Mouse (Mus musculus) heart, postnatal 25 days (tissue): ENCODE results near the gene Slc16a11. TPM values are rescaled to one million over a fixed set of nuclear protein-coding genes. Genes with fewer than 3 reads are reported as not detected.

Source experiments
- DNase-seq: peaks from one replicate; pipeline ENCODE4 v3.0.0; 2022; ENCODE audit warnings: low spot score
- intact Hi-C: fragments of 180-260 bp; cut with DNase I; formaldehyde crosslinking; loops from one replicate; pipeline ENCODE4 v1.15.1; 2025
- microRNA-seq: library from miRNA; unstranded; fragments of <30 nt; microRNA quantifications from one replicate; pipeline ENCODE4 v1.2.0, GENCODE M21; 2022
- total RNA-seq, 2 experiments: library from RNA; stranded (reverse); gene quantifications; 2 replicates each; pipeline ENCODE4 v1.2.3; 2021

The Slc16a11 gene
- total RNA-seq, 2 experiments from 2014 or later: 0.45 TPM; not detected in 1

DNA sequence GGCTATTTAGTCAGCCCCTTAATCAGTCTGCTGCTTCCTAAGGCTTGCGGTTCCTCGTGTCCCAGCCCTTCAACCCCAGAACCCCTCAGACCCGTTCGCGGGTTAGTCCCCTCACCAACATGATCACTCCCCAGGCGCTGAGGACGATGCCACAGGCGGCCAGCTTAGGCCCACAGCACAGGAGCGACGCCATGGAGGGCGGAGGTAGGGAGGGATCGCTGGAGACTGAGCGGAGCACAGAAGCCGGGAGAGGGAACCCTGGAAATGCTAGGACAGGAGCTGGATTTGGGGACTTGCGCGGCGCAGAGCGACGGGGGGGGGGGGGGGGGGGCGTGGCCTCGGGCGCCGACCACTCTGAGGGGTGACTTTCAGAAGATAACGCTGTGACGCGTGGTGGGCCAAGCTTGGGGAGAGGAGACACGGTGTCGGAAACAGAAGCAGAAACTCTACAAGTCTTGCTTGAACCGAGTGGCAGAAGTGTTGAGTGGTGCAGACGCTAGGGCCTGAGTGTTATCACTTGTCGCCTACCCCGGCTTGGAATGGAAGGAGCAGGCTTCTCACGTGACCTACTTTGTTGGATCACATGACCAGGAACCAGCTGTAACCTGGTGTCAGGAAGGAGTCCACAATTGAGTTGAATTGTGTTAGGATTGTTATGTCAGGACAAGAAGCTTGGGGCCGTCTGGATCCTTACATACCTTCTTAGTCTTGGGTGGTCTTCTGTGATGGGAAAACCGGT lies 27.2 kb downstream of the Slc16a11 start, which contains the start of the genes Gm21988 and Rnasek:
TSS of gene Gm21988 (minus strand) at position 290 of the 739 bp plus-strand sequence.
TSS of gene Rnasek (minus strand) at position 302 of the 739 bp plus-strand sequence.
- intact Hi-C loops: no loop called here
- peak; percentile 72 for DNase-seq

DNA sequence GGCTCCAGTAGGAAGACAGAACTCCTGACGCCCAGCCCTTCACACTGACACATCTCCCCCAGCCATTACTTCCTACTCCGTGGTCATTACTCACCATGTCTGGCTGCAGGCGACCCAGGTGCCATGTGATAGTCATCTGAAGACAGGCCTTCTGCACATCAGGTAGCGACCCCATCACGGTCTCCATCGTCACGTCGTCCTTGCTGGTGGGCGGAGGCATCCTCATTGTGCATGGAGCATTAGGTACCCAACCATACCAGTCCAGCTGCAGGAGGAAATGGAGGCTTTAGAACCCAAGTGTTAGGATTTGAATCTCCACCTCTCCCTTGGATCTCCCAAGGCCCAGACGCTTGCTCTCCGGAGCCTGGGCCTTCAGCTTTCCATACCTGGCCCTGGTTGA lies 30.0 kb downstream of the Slc16a11 start:
- no peak for DNase-seq
- intact Hi-C loops: no loop called here

DNA sequence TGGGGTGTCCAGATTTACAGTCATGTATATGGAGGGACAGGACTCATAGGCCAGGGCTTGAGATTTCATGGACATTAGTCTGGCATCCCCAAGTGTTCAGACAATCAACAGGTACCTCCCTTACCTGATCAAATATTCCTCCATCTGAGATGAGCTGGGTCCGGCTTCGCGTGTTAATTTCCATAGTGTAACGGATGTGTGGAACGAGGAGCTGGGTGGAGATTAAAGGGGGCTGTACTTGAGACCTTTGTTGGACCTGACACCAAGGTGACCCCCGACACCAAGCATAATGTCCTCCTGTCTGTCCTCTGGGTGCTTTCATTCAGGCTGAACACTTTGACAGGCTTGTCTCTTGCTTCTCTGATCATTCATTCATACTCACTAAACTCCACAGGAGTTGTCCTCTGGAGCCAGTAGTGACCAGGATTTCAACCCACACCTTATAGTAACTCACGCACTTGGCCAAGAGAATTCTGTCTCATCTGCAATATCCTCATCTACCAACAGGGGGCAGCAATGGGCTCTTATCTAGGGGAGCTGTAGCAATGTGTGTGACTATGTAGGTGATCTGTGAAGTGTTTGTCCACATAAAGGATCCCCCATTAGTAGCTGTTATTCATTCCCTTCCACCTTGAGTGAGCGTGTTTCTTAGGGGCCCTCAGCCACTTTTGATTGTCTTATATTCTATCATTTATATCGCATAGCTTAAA lies 34.7 kb downstream of the Slc16a11 start:
- intact Hi-C loops: no loop called here
- DNase-seq: no peak

GRCm38 (mm10) chr11:70250150-70250549 lies 37.6 kb downstream of the Slc16a11 start:
- intact Hi-C loops: no loop called here
- no peak for DNase-seq

DNA sequence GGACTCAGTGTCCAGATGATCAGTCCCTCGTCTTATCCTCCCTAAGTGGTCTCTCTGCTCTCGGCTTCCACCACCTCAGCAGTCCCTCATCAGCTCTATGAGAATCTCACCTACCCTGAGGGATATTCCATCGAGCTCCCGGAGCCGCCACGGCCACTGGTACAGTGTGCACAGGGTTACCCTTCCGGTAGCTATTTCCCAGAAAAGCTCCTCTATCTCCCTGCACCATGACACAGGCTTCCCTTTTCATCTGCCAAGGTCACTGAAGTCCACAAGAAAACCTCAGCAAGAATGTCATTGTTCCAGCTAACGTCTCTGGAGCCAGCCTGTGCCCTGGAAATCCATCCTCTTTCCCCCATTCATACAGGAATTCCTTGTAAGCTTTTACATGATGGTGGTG lies 39.3 kb downstream of the Slc16a11 start:
- DNase-seq: no peak
- intact Hi-C loops: no loop called here

GRCm38 (mm10) chr11:70254337-70254736 lies 41.8 kb downstream of the Slc16a11 start:
- no peak for DNase-seq
- intact Hi-C loops: no loop called here

GRCm38 (mm10) chr11:70254931-70255531 lies 42.5 kb downstream of the Slc16a11 start, which contains the start of gene Alox12:
Alox12 (minus strand) TSS chr11:70255353.
- DNase-seq: no peak
- intact Hi-C loops: loop anchor here (1.0 kb wide), 1 partner anchor 54 kb away; no protein-coding TSS in a partner anchor

- intact Hi-C loops: no loop called here
- DNase-seq: no peak
These were observed 46.5 kb downstream of the Slc16a11 start for GRCm38 (mm10) chr11:70259035-70259434.

GRCm38 (mm10) chr11:70265252-70265651 lies 52.7 kb downstream of the Slc16a11 start:
- DNase-seq: no peak

GRCm38 (mm10) chr11:70265819-70266218 lies 53.3 kb downstream of the Slc16a11 start:
- intact Hi-C loops: no loop called here

More at GRCm38 (mm10) chr11:70265252-70265651, 52.7 kb downstream of the Slc16a11 start:
- intact Hi-C loops: no loop called here

More at GRCm38 (mm10) chr11:70265819-70266218, 53.3 kb downstream of the Slc16a11 start:
- DNase-seq: no peak

Small RNA genes lying within 50 kb of the gene (microRNA-seq; reads per million reads assigned to microRNA genes)
- 2,067 reads per million, percentile 84 among the genes with 10 or more reads in this experiment for gene Mir195a
- gene Mir497: not detected
- not detected for gene Mir497b

Other genes with a start within 250 kb of the Slc16a11 start
- not detected for gene Cldn7, start 248.0 kb upstream of the Slc16a11 start, total RNA-seq
- 100 to 1,000 TPM; 149 to 180 TPM for gene Ctdnep1, start 231.6 kb upstream of the Slc16a11 start, total RNA-seq
- 10 to 100 TPM; 48.3 to 51.5 TPM for gene Elp5, start 230.2 kb upstream of the Slc16a11 start, total RNA-seq
- 100 to 1,000 TPM; 274 to 291 TPM for gene Gabarap, start 221.6 kb upstream of the Slc16a11 start, total RNA-seq
- gene Phf23, start 217.0 kb upstream of the Slc16a11 start, total RNA-seq: 10 to 100 TPM; 22.6 to 25.3 TPM
- gene Dvl2, start 212.2 kb upstream of the Slc16a11 start, total RNA-seq: 1 to 10 TPM; 3.9 to 5.2 TPM
- 1,000 to 10,000 TPM; 1,206 to 1,290 TPM for gene Acadvl, start 197.3 kb upstream of the Slc16a11 start, total RNA-seq
- gene Dlg4, start 195.8 kb upstream of the Slc16a11 start, total RNA-seq: 1 to 10 TPM; 6.6 to 8.1 TPM
- gene Asgr1, start 158.7 kb upstream of the Slc16a11 start, total RNA-seq: not detected
- not detected for gene Asgr2, start 120.1 kb upstream of the Slc16a11 start, total RNA-seq
- 1 to 10 TPM; 4.3 to 4.4 TPM for gene Mgl2, start 82.4 kb upstream of the Slc16a11 start, total RNA-seq
- gene Clec10a, start 56.6 kb upstream of the Slc16a11 start, total RNA-seq: 1 to 10 TPM; 2.0 to 2.3 TPM
- 1 to 10 TPM; 4.2 to 4.8 TPM for gene Slc16a13, start 8.3 kb downstream of the Slc16a11 start, total RNA-seq
- gene Bcl6b, start 17.0 kb downstream of the Slc16a11 start, total RNA-seq: 10 to 100 TPM; 20.0 to 22.3 TPM
- 10 to 100 TPM; 31.4 to 36.7 TPM for gene 0610010K14Rik, start 25.2 kb downstream of the Slc16a11 start, total RNA-seq
- gene Gm21988, start 27.1 kb downstream of the Slc16a11 start, total RNA-seq: 1 to 10 TPM; 2.1 to 2.3 TPM
- gene Rnasek, start 27.1 kb downstream of the Slc16a11 start, total RNA-seq: 100 to 1,000 TPM in 1 of 2 experiments, 10 to 100 TPM in 1; 87.9 to 103 TPM
- 1 to 10 TPM; 3.1 to 3.7 TPM for gene Alox12, start 42.6 kb downstream of the Slc16a11 start, total RNA-seq
- under 1 TPM in 1 of 2 experiments, not detected in 1; 0.14 TPM for gene Alox12e, start 109.9 kb downstream of the Slc16a11 start, total RNA-seq
- 1 to 10 TPM; 4.8 to 5.4 TPM for gene Alox15, start 139.3 kb downstream of the Slc16a11 start, total RNA-seq
- gene Pelp1, start 197.3 kb downstream of the Slc16a11 start, total RNA-seq: 10 to 100 TPM; 17.9 to 21.1 TPM
- 10 to 100 TPM in 1 of 2 experiments, 1 to 10 TPM in 1; 9.0 to 11.6 TPM for gene Arrb2, start 219.9 kb downstream of the Slc16a11 start, total RNA-seq
- gene Med11, start 239.2 kb downstream of the Slc16a11 start, total RNA-seq: 1 to 10 TPM; 7.5 to 8.2 TPM
- gene Zmynd15, start 246.7 kb downstream of the Slc16a11 start, total RNA-seq: 1 to 10 TPM; 2.3 to 2.7 TPM
- 1 to 10 TPM; 8.4 to 9.4 TPM for gene Cxcl16, start 247.2 kb downstream of the Slc16a11 start, total RNA-seq